Mouse (Mus musculus) cerebellum, adult 8-10 months (tissue): ENCODE measurements around the gene Kctd7.

ENCODE experiments used
- DNase-seq: peaks from one replicate; pipeline ENCODE4 v3.0.0; 2022

Gene Kctd7

GRCm38 (mm10) chr5:130193760-130194159 lies 49.1 kb downstream of the Kctd7 start:
- no peak for DNase-seq

- no peak for DNase-seq
These were observed 51.6 kb downstream of the Kctd7 start for GRCm38 (mm10) chr5:130196307-130196706.

- no peak for DNase-seq
These were observed 52.8 kb downstream of the Kctd7 start for GRCm38 (mm10) chr5:130197454-130197853.

- no peak for DNase-seq
These were observed 53.3 kb downstream of the Kctd7 start for GRCm38 (mm10) chr5:130197981-130198380.

- no peak for DNase-seq
These were observed 55.8 kb downstream of the Kctd7 start for GRCm38 (mm10) chr5:130200233-130201029.

- no peak for DNase-seq
These were observed 59.3 kb downstream of the Kctd7 start for GRCm38 (mm10) chr5:130203948-130204347.

- no peak for DNase-seq
These were observed 59.9 kb downstream of the Kctd7 start for GRCm38 (mm10) chr5:130204560-130204959.
